Mouse (Mus musculus): Measurements from ENCODE around the gene Phkg2.

GRCm38 (mm10) chr7:127592575-127592974, 19.4 kb downstream of the Phkg2 start:
- no peak for TF ChIP-seq TAL1 (IDR thresholded peaks at IDR 0.05; ENCODE audit: low read length)
- TF ChIP-seq GATA1 (IDR thresholded peaks at IDR 0.05; ENCODE audit: low read length), result no peak
